Mouse (Mus musculus): ENCODE data around the gene Uvrag. TPM values are rescaled to one million over a fixed set of nuclear protein-coding genes. Genes with fewer than 3 reads are reported as not detected.
A peak's percentile ranks its signal among the peaks of the same experiment; 100 is the strongest.

Gene Uvrag
- total RNA-seq, 2 experiments from 2014 or later: 47.6 to 68.3 TPM

- TF ChIP-seq CTCF (IDR thresholded peaks at IDR 0.05): no peak
- no peak overlapping the region for H3K27ac ChIP-seq
- no peak for DNase-seq (ENCODE audit: extremely low spot score in 1 of 2, low spot score in 2 of 2)
- intact Hi-C loops (cut with DNase I): loop anchor here (1.0 to 5.0 kb wide), 3 partner anchors 36 to 346 kb away; partner anchors contain the start of gene Uvrag
- no peak overlapping the region for H3K4me3 ChIP-seq
Measured at GRCm38 (mm10) chr7:99106714-99107270, 34.1 kb downstream of the Uvrag start.

GRCm38 (mm10) chr7:99101767-99102593 is 39.0 kb downstream of the Uvrag start:
- intact Hi-C loops (cut with DNase I): no loop called here
- no peak for TF ChIP-seq CTCF (IDR thresholded peaks at IDR 0.05)

GRCm38 (mm10) chr7:99101076-99101475 is 39.9 kb downstream of the Uvrag start:
- no peak for TF ChIP-seq CTCF (IDR thresholded peaks at IDR 0.05)
- H3K27ac ChIP-seq: no peak overlapping the region
- H3K4me3 ChIP-seq: no peak overlapping the region
- no peak for DNase-seq (ENCODE audit: extremely low spot score in 1 of 2, low spot score in 2 of 2)
- intact Hi-C loops (cut with DNase I): no loop called here

More at GRCm38 (mm10) chr7:99101767-99102593, 39.0 kb downstream of the Uvrag start:
- Histone ChIP-seq H3K27ac (no peak overlapping the region), H3K4me3 (no peak overlapping the region)
- no peak for DNase-seq (ENCODE audit: extremely low spot score in 1 of 2, low spot score in 2 of 2)

GRCm38 (mm10) chr7:99100573-99100972 is 40.4 kb downstream of the Uvrag start:
- TF ChIP-seq CTCF (IDR thresholded peaks at IDR 0.05): no peak
- no peak for DNase-seq (ENCODE audit: extremely low spot score in 1 of 2, low spot score in 2 of 2)
- Histone ChIP-seq H3K4me3 (no peak overlapping the region), H3K27ac (no peak overlapping the region)
- intact Hi-C loops (cut with DNase I): no loop called here

- no peak for TF ChIP-seq CTCF (IDR thresholded peaks at IDR 0.05)
- intact Hi-C loops (cut with DNase I): no loop called here
- DNase-seq (ENCODE audit: extremely low spot score in 1 of 2, low spot score in 2 of 2): no peak
- Histone ChIP-seq H3K4me3 (no peak overlapping the region), H3K27ac (no peak overlapping the region)
Measured at GRCm38 (mm10) chr7:99100087-99100486, 40.9 kb downstream of the Uvrag start.

GRCm38 (mm10) chr7:99097781-99098180 is 43.2 kb downstream of the Uvrag start:
- intact Hi-C loops (cut with DNase I): no loop called here

GRCm38 (mm10) chr7:99097128-99097527 is 43.8 kb downstream of the Uvrag start:
- Histone ChIP-seq H3K4me3 (no peak overlapping the region), H3K27ac (no peak overlapping the region)
- intact Hi-C loops (cut with DNase I): no loop called here
- no peak for TF ChIP-seq CTCF (IDR thresholded peaks at IDR 0.05)
- DNase-seq (ENCODE audit: extremely low spot score in 1 of 2, low spot score in 2 of 2): no peak

More at GRCm38 (mm10) chr7:99097781-99098180, 43.2 kb downstream of the Uvrag start:
- Histone ChIP-seq H3K27ac (no peak overlapping the region), H3K4me3 (no peak overlapping the region)
- no peak for TF ChIP-seq CTCF (IDR thresholded peaks at IDR 0.05)
- no peak for DNase-seq (ENCODE audit: extremely low spot score in 1 of 2, low spot score in 2 of 2)

GRCm38 (mm10) chr7:99095191-99095590 is 45.8 kb downstream of the Uvrag start:
- Histone ChIP-seq H3K4me3 (no peak overlapping the region), H3K27ac (no peak overlapping the region)
- DNase-seq (ENCODE audit: extremely low spot score in 1 of 2, low spot score in 2 of 2): no peak
- peak; percentile 50 for TF ChIP-seq CTCF (IDR thresholded peaks at IDR 0.05)
- intact Hi-C loops (cut with DNase I): no loop called here

GRCm38 (mm10) chr7:99094336-99094735 is 46.6 kb downstream of the Uvrag start:
- no peak overlapping the region for H3K4me3 ChIP-seq
- intact Hi-C loops (cut with DNase I): no loop called here
- no peak overlapping the region for H3K27ac ChIP-seq
- no peak for TF ChIP-seq CTCF (IDR thresholded peaks at IDR 0.05)
- no peak for DNase-seq (ENCODE audit: extremely low spot score in 1 of 2, low spot score in 2 of 2)

- Histone ChIP-seq H3K4me3 (no peak overlapping the region), H3K27ac (no peak overlapping the region)
- intact Hi-C loops (cut with DNase I): no loop called here
- TF ChIP-seq CTCF (IDR thresholded peaks at IDR 0.05): no peak
- no peak for DNase-seq (ENCODE audit: extremely low spot score in 1 of 2, low spot score in 2 of 2)
Measured at GRCm38 (mm10) chr7:99091915-99092645, 48.9 kb downstream of the Uvrag start.

- intact Hi-C loops (cut with DNase I): no loop called here
- Histone ChIP-seq H3K27ac (no peak overlapping the region), H3K4me3 (no peak overlapping the region)
- no peak for TF ChIP-seq CTCF (IDR thresholded peaks at IDR 0.05)
- no peak for DNase-seq (ENCODE audit: extremely low spot score in 1 of 2, low spot score in 2 of 2)
Measured at GRCm38 (mm10) chr7:99089716-99090115, 51.2 kb downstream of the Uvrag start.

Measured in left cerebral cortex, adult 2 months (tissue).